Mouse (Mus musculus): ENCODE results near the gene Pkd1l2.

Gene Pkd1l2

DNA sequence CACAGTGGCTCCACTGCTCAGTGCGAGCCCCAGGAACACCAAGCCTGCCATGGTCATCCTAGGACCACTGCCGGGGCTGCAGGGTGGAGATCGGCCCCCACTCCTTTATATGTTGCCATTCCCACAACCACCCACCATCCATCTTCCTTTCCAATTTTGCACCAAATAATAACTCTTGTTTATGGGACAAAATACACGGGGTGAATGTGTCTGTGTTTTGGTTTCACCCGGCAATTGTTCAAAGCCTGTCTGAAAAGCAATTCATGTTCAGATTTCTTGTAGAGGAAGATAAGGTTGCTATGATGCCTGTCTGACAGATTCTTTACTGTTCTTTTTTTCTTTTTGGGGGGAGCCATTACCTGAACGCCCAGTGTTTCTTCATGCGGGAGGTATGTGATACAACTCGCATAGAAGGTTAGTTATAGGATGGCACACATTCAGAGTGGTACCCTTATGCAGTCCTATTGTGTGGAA is at the start of gene Pkd1l2:
Gene Pkd1l2, minus strand, starts transcription at position 51 of the 474 bp plus-strand sequence.
- DNase-seq (ENCODE audit: low spot score in 2 of 2): no peak

DNA sequence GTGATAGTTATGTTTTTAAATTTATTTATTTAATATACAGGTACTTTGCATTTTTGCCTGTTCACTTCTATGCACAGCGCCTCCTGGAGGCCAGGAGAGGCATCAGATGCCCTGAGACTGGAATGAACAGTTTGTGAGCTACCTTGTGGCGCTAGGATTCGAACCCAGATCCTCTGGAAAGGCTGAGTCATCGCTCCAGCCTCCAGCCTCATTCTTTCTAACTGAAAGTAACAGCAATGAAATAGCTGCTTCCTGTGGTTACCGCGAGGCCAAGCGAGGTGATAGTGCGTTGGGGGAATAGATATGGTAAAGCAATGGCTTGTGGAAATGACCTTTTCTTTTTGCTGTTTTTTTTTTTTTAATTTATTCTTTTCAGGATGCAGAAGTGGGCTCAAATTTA is 44.8 kb upstream of the Pkd1l2 start:
- no peak for DNase-seq (ENCODE audit: low spot score in 2 of 2)

DNA sequence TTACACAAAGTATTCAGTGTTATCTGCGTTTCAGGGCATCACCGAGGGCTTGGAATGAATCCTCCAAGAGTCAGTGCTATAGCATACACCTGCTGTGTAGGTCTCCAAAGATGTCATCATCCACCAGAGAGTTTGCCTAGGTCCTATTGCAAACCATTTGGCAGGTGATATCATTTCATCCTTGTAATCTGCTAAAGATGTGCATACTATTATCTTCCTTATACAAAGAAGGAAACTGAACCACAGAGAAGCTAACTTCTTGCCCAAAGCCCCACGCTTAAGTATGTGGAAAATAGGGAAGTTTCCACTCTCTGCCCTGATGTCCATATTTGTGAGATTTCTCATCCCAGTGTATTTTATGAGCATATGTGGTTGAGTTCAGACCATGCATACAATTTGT is 44.2 kb upstream of the Pkd1l2 start:
- DNase-seq (ENCODE audit: low spot score in 2 of 2): no peak

DNA sequence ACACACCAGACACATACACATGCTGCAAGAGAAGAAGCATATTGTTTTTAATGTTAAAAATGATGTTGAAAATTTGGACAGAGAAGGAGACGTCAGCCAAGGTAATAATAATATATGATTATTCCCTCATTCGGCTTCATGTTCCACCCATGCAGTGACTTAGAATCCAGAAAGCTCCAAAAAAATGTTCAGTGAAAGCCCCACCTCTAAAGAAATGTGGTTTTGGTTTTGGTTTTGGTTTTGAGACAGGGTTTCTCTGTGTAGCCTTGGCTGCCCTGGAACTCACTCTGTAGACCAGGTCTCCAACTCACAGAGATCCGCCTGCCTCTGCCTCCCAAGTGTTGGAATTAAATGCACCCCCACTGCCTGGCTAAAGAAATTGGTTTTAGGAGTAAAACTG is 43.6 kb upstream of the Pkd1l2 start:
- no peak for DNase-seq (ENCODE audit: low spot score in 2 of 2)

DNA sequence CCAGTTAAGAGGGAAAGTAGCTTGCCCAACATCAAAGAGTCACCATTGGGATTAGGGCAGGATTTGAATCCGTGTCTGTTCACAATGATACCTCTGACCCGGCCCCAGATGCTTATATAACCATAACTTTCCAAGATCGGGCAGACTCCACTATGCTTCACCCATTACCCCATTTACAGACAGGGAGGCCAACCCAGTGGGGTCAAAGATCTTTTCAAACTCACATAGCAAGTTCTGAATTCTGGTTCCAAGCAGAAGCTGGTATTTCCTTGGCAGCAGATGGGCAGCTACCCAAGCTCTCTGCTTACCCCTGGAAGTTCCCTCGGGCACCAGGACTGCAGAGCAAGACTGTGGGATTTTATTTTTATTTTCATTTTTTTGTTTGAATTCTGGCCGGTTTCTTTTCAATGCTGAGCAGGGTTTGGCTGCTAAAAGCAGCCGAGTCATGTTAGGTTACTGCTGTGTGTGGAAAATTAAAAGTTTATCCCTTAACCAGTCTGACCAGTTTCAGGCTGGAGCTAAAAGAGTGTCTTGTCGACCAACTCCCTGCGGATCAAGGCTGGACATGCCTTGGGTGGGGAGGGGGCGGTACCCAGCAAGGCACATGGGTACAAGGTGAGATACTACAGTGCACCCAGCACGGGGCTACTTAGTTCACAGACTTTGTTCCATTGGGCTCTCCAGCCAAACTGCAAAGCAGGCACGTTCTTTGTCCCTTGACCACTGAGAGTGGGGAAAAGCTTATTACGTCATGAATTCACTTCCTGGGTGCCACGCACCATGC is 41.8 kb upstream of the Pkd1l2 start:
- DNase-seq (ENCODE audit: low spot score in 2 of 2): no peak

DNA sequence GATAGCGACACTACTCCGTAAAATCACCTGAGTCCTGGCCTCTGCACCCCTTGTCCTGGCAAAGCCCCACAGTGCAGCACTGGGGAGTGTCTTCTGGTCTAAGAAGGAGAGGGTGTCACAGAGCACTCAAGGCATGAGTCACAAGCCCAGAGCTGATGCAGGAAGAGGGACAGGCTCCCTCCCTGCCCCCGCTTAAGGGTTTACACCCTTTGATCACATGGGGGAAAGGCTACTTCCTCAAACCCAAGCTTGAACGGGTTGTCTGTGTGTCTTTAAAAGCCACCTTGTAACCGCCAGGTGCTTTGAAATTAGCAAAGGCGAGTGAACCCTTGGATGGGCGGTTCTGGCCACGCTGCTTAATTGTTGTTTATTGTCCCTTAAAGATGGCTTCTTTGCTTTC is 39.0 kb upstream of the Pkd1l2 start:
- DNase-seq (ENCODE audit: low spot score in 2 of 2): no peak

DNA sequence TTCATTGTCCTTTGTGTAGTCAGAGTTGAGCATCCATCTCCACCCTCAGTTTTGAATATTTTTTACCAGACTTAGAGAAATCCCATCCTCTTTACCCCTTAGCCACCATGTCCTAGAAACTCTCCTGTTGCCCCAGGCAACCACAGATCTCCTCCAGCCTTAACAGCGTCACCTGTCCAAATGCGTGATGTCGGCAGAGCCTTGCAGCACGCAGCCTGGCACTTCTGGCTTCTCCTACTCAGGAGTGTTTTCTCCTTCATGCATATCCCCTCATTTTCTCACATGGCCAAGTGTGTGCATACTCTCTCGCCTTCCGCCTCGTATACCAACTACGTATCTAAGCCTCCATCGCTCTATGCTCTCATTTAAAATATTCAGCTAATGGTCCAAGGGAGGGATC is 36.2 kb upstream of the Pkd1l2 start:
- no peak for DNase-seq (ENCODE audit: low spot score in 2 of 2)

DNA sequence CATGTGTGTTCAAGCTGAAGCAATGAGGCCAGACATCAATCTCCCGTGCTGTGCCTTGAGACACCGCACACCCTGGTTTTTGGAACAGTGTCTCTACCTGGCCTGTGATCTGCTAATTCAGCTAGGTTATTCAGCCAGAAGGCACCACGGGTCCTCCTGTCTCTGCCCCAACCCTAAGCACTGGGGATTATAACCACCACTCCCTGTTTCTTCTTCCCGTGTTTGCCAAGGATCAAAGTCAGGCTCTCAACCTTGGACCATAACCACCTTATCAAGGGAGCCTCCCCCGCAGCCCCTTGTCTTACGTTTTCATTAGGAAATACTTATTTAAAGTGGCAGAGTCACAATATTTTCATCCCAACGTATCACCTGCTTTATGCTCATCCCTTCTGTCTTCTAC is 34.3 kb upstream of the Pkd1l2 start:
- no peak for DNase-seq (ENCODE audit: low spot score in 2 of 2)

DNA sequence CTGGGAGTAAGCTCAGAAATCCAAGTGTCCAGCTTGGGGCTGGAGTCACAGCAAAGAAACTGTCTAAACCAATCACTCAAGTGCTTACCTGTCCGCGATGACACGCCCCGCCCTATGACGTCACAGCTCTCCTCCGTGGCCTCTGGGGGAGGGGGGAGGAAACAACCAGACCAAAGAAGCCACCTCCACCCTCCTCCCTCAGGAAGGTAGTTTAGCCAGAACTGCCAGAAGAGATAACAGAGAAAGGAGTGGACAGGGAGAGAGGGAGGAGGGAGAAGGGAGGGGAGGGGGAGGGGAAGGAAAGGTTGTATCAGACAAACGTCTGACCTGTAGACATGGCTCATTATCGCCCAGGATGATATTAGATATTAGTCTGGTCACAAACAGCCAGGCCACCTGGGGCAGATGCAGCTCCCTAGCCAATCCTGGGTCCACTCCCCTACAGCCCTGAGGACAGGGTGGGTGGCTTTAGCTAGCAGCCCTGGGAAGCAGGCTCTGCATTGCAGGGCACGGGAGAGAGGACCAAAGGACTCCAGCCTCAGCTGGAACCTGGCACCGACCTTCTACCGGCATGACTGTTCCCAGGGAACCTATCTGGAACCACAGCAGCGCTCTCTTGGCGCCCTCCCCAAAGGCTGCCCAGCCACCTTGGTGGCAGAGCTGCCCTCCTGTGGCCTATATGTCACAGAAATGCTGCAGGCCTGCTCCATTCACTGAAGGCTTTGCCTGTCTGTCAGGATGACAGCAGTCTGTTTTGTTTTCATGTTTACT is 33.6 kb upstream of the Pkd1l2 start:
- no peak for DNase-seq (ENCODE audit: low spot score in 2 of 2)

DNA sequence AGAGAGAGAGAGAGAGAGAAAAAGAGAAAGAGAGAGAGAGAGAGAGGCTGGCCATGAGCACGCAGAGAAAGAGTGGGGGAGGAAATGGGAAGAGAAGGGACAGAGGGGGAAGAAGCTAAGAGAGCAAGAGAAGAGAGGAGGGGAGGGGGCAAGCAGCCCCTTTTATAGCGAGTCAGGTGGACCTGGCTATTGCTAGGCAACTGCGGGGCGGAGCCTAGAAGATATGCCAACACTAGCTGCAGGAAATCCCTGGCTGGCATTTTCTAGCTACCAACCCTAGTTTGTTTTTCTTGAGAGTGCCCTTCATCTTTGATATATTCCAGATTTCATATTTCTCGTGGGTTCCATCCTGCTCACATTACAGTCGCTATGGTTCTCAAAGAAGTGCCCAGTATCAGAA is 32.8 kb upstream of the Pkd1l2 start:
- DNase-seq (ENCODE audit: low spot score in 2 of 2): no peak

DNA sequence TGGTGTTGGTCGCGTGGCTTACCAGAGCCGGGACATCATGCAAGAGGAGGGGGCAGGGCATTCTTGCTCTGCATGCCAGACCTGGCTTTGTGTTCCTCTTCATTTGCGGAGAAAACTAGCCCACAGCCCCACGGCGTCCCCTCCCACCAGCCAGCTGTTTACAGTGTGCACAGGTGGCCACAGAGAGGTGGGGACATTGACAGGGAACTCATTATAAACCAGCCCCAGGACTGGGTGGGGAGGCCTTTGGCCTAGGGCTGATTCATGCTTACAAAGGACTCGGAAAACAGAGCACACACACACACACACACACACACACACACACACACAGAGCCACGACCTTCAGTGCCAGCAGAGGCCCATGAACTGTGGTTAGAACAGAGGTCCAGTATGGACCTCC is 30.0 kb upstream of the Pkd1l2 start:
- DNase-seq (ENCODE audit: low spot score in 2 of 2): no peak

DNA sequence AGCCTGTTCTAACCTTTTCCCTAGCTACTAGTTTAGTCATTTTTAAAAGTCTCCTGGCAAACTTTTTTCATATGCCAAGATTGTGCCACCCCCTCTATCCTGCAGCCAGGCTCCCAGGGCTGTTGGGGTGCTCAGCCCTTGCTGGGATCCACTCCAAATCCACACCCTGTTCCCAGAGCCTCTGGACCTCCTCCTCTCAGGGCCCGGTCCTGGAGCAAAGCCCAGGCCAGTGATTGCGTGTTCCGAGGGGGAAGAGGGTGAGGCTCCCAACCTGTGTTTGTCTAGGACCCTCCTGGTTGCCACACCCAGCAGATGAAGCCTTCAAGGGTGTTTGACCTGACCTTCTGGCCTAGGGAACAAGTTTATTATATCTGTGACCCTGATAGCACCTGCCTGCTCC is 29.4 kb upstream of the Pkd1l2 start:
- no peak for DNase-seq (ENCODE audit: low spot score in 2 of 2)

DNA sequence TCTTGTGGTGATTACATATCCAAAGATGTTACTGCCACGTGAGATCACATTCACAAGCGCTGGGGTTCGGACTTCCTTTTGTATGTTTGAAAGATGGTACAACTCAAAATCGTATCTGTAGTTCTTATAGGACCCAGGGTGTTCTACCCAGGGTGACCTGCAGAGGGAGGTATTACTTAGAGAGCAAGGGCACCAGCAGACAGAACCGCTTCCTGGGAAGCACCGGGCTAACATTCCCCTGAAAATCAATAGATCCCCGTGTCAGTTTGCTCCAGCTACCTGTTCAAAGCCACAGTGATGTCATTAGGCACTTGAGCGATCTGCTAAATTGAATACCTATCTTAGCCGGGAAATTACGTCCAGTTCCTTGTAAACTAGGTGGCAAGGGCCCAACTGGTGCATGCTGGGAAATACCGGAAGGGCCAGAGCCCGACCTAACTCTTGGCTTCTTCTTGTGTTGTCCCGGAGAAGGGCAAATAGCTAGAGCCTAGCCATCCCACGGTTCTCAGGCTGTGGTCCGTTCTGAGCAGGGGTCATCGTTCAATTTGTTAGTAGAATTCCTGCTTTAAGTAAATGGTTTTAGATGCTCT is 27.6 kb upstream of the Pkd1l2 start:
- DNase-seq (ENCODE audit: low spot score in 2 of 2): peak in 1 of 2 experiments; percentile 52

DNA sequence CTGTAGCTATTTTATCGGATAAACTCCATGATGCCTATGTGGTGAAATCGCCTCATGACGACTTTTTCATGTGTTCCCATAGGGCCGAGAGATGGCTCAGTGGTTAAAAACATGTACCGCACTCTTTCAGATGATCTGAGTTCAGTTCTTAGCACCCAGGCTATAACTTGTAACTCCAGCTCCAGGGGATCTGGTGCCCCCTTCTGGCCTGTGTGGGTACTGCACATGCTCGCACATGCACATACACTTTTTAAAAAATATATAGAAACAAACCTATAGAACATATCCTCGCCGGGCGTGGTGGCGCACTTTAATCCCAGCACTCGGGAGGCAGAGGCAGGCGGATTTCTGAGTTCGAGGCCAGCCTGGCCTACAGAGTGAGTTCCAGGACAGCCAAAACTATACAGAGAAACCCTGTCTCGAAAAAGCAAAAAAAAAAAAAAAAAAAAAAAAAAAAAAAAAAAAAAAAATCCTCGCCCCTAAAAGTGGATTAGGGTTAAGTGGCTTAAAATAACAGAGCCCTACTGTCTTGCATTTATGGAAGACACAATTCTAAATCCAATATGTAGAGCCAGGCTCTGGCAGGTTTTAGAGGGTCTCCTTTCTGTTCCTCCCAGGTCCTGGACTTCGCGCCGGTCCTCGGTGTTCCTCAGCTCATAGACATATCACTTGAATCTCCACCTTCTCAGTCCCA is 26.9 kb upstream of the Pkd1l2 start:
- no peak for DNase-seq (ENCODE audit: low spot score in 2 of 2)

DNA sequence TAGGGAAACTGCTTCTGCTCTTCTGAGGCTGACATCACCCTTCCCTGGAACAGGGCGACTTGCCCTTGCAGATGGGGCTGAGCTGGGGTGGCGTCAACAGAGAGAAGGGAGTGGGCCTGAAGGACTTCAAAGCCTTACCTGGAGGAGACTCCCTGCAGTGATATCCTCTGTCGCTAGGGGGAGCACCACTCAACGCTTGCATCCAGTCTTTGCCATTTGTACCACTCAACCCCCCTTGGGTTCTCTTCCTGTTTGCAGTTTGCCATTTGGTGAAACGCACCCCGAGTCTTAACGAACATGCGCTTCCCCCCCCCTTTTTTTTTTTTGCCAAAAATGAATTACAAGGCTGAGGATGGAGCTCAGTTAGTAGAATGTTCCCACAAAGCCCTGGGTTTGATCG is 25.3 kb upstream of the Pkd1l2 start:
- DNase-seq (ENCODE audit: low spot score in 2 of 2): peak; percentile 28 to 67

DNA sequence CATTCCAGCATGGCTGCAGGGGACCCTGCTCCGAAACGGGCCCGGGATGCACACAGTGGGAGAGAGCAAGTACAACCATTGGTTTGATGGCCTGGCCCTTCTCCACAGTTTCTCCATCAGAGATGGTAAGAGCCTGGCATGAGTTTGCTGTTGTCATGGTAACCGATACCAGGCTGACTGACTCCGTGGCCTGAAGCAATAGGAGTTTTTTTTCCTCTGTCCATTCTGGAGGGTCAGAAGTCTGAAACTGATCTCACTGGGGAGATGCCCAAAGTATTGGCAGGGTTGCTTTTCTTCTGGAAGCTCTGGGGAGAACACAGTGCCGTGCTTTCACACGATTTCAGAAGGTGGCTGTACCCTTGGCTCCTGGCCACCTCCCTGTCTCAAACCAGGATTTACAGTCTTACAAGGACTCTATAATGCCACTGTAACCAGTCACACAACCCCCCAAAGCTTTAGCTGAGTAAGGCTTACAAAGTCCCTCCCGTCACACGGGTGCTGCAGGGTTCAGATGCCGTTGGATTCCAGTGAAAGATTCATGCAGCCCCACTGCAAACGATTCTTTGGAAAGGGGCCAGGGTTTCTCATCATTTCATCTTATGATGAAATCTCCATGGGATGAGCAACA is 15.4 kb upstream of the Pkd1l2 start:
- no peak for DNase-seq (ENCODE audit: low spot score in 2 of 2)

DNA sequence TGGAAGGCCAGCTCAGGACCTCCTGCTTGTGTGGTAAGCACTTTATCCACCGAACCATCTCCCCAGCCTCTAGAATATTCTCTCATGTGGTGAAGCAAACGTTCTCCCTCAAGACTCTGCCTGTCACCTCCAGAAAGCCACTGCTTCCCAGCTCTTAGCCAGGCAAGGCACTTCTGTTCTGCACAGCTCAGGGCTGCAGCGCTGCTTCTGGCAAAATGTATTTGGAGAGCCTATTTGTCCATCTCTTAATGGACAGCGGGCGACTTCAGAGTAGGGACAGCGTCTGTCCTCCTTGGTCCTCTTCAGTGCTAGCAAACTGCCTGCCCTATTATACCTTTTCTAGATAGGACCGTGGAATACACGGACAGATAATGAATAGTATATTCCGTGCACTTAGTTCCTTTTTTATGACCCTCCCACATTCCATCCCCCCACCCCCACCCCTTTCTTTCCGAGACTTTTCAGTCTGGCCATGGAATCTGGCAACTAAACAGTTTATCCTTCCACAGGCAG is 14.9 kb upstream of the Pkd1l2 start:
- DNase-seq (ENCODE audit: low spot score in 2 of 2): no peak

DNA sequence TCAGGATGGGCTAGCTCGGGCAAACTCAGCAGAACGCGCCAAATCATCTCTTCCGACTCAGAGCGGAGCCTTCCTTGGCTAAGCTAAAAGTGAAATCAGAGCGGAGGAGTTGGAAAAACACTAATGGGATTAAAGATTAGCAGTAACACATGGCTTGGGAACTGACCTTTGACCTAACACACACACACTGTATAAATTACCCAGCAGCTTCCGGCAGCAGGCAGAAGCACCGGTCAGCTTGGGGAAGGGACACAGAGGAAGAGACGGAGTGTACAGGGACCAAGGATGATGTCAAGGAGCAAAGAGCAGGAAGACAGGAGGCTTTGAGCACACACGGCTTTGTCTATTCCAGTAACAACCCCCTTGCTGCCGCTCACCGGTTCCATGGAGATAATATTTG is 13.4 kb upstream of the Pkd1l2 start, which contains the start of gene Bco1:
Gene Bco1, plus strand, starts transcription at position 208 of the 400 bp plus-strand sequence.
- no peak for DNase-seq (ENCODE audit: low spot score in 2 of 2)

DNA sequence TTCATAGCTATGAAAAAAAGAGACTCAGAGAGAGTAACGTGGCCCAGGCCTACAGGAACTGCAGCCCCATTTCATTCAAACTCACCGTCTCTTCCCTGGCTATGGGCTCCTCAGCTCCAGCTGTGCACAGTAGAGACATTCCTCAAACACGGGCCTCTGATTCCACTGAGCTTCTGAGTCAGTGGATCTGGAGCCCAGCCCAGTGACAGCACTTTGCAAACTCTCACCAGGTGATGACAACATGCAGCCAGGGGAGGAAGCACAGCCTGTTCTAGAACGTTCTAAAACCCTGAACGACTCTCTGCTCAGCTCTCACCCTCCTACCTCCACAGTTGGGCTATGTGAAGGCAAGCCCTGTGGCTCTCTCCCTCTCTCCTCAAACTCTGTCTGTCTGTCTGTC is 11.8 kb upstream of the Pkd1l2 start:
- DNase-seq (ENCODE audit: low spot score in 2 of 2): no peak

DNA sequence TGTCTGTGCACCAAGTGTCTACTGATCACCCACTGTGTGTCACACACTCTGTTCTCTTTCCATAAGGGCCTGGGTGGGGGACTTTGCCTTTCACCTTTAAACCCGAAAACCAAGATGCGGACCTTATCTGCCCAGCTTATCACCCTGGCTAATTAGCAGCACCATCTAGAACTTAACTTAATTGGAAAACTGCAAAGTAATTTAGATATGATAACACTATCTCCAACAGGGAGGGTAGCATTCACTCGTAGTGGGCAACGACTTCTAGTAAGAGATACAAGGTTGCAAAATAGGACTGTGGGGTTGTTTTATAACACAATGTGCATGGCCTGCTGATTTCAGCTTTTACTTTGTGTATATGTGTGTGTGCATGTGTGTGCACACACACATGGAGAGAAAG is 7.6 kb upstream of the Pkd1l2 start:
- no peak for DNase-seq (ENCODE audit: low spot score in 2 of 2)

DNA sequence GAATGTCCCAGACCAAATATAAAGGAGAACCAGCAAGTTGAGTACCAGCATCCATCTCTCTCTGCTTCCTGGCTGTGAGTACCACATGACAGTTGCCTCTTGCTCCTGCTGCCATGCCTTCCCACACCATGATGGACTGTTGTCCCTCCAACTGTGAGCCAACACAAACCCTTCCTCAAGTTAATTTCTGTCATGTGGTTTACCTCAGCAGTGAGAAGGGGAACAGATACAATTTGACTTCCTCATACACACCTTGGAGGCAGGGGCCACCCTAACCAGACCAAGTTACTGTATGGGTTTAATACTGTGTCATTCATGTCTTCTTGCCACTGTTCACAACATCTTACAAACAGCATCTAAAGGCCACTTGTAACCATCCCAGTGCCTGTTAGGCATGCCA is 4.8 kb upstream of the Pkd1l2 start:
- no peak for DNase-seq (ENCODE audit: low spot score in 2 of 2)

Measured in frontal cortex, postnatal 14 days (tissue).